9 mouse cellular contexts compared by ENCODE assay signal in genomic region chr19:24308305-24308705, GRCm38 (mm10). TPM values are rescaled to one million over a fixed set of nuclear protein-coding genes. Genes with fewer than 3 reads are reported as not detected.
A peak's percentile ranks its signal among the peaks of the same experiment; 100 is the strongest.
DNase-seq lines count a peak whose midpoint lies in the region; ATAC-seq and TF ChIP-seq lines count a peak whose summit lies in the region.
"Had no signal": no experiment of that assay in that cellular context is flagged by ENCODE, and none has a peak within 500 bp of the region (broad histone marks: within the 10 kb centered on the region; RNA-seq: fewer than 3 reads in every experiment).

No protein-coding gene starts in this region.

- H3K27ac ChIP-seq in embryonic facial prominence, embryonic 11.5 days (replicated peaks; ENCODE audit: low read depth, low read length): no peak overlapping the region
- H3K27ac ChIP-seq in heart, embryonic 11.5 days (ENCODE audit: low read depth, low read length): peak overlapping the region; percentile 87
- H3K27ac ChIP-seq in kidney, postnatal 0 days: peak overlapping the region; percentile 37; the same call in 1 of the 2 replicates
- H3K27ac ChIP-seq in lung, embryonic 16.5 days (ENCODE audit: low read length): peak overlapping the region; percentile 61
- H3K27ac ChIP-seq: macrophage had no signal

- TF ChIP-seq CTCF in kidney, postnatal 0 days (IDR thresholded peaks at IDR 0.05; ENCODE audit: low read depth): no peak

- H3K36me3 ChIP-seq in embryonic facial prominence, embryonic 11.5 days (replicated peaks; ENCODE audit: control insufficient read depth, insufficient read depth, low read depth, low read length): no peaks in the 10 kb centered on the region
- no peaks in the 10 kb centered on the region for H3K36me3 ChIP-seq in heart, embryonic 11.5 days (ENCODE audit: control insufficient read depth, insufficient read depth, low read length)
- H3K36me3 ChIP-seq in kidney, postnatal 0 days (ENCODE audit: insufficient read depth, low read length): no peaks in the 10 kb centered on the region
- H3K36me3 ChIP-seq in lung, embryonic 16.5 days (ENCODE audit: control insufficient read depth, insufficient read depth, low read length): no peaks in the 10 kb centered on the region

- peak; percentile 60; the same call in 1 of the 2 replicates for ATAC-seq in embryonic facial prominence, embryonic 11.5 days (replicated peaks; ENCODE audit: insufficient number of reproducible peaks, low FRiP score, low TSS enrichment, low read depth)
- ATAC-seq in heart, embryonic 11.5 days (replicated peaks; ENCODE audit: insufficient number of reproducible peaks, low FRiP score, low TSS enrichment): peak; percentile 76
- ATAC-seq in kidney, postnatal 0 days (replicated peaks; ENCODE audit: low FRiP score, low read depth): no peak
- ATAC-seq in lung, embryonic 16.5 days (ENCODE audit: low read depth): peak; percentile 90

- no peak overlapping the region for H3K4me3 ChIP-seq in embryonic facial prominence, embryonic 11.5 days (ENCODE audit: low read depth, low read length)
- no peak overlapping the region for H3K4me3 ChIP-seq in heart, embryonic 11.5 days (ENCODE audit: low read depth, low read length)
- H3K4me3 ChIP-seq in kidney, postnatal 0 days (replicated peaks; ENCODE audit: low read depth, low read length): no peak overlapping the region
- H3K4me3 ChIP-seq in lung, embryonic 16.5 days (ENCODE audit: low read length): no peak overlapping the region

- no peaks in the 10 kb centered on the region for H3K4me1 ChIP-seq in embryonic facial prominence, embryonic 11.5 days (ENCODE audit: control insufficient read depth, insufficient read depth, low read length)
- peaks cover 14% of the 10 kb centered on the region; the same call in 1 of the 2 replicates for H3K4me1 ChIP-seq in heart, embryonic 11.5 days (ENCODE audit: control insufficient read depth, insufficient read depth, low read length)
- no peaks in the 10 kb centered on the region for H3K4me1 ChIP-seq in kidney, postnatal 0 days (replicated peaks; ENCODE audit: insufficient read depth, low read length)
- H3K4me1 ChIP-seq in lung, embryonic 16.5 days (replicated peaks; ENCODE audit: control insufficient read depth, insufficient read depth, low read length): peaks cover 10% of the 10 kb centered on the region

- no peaks in the 10 kb centered on the region for H3K9me3 ChIP-seq in embryonic facial prominence, embryonic 11.5 days (replicated peaks; ENCODE audit: control insufficient read depth, low read length)
- H3K9me3 ChIP-seq in heart, embryonic 11.5 days (replicated peaks; ENCODE audit: control insufficient read depth, low read length): no peaks in the 10 kb centered on the region
- no peaks in the 10 kb centered on the region for H3K9me3 ChIP-seq in kidney, postnatal 0 days (replicated peaks; ENCODE audit: low read length)
- no peaks in the 10 kb centered on the region for H3K9me3 ChIP-seq in lung, embryonic 16.5 days (ENCODE audit: control insufficient read depth, low read length)

- DNase-seq in cerebellum, adult 11 months: peak; percentile 54
- DNase-seq in embryonic facial prominence, embryonic 11.5 days (ENCODE audit: low spot score): no peak
- peak; percentile 43 for DNase-seq in kidney, postnatal 0 days (ENCODE audit: low spot score)
- DNase-seq in right cerebral cortex, postnatal 10 days (ENCODE audit: low spot score in 2 of 2): peak; percentile 39 to 59
- DNase-seq in thymus, postnatal 14 days: no peak
- DNase-seq in thymus, postnatal 4 days: no peak

- no peak overlapping the region for H3K4me2 ChIP-seq in embryonic facial prominence, embryonic 11.5 days (ENCODE audit: low read depth, low read length)
- H3K4me2 ChIP-seq in heart, embryonic 11.5 days: peak overlapping the region; percentile 15
- no peak overlapping the region for H3K4me2 ChIP-seq in kidney, postnatal 0 days (ENCODE audit: low read length)
- no peak overlapping the region for H3K4me2 ChIP-seq in lung, embryonic 16.5 days (ENCODE audit: low read depth, low read length)

- WGBS in embryonic facial prominence, embryonic 11.5 days: 13% methylated on average over 5 of the region's 5 CpGs
- 11% methylated on average over 5 of the region's 5 CpGs for WGBS in heart, embryonic 11.5 days (ENCODE audit: insufficient replicate concordance)
- WGBS in kidney, postnatal 0 days: 9% methylated on average over 5 of the region's 5 CpGs
- WGBS in lung, embryonic 16.5 days: 0% methylated on average over 5 of the region's 5 CpGs

- H3K27me3 ChIP-seq in embryonic facial prominence, embryonic 11.5 days (ENCODE audit: control insufficient read depth, insufficient read depth, low read length): no peaks in the 10 kb centered on the region; the same call in 1 of the 2 replicates
- H3K27me3 ChIP-seq in heart, embryonic 11.5 days (ENCODE audit: control insufficient read depth, insufficient read depth, low read length): no peaks in the 10 kb centered on the region
- H3K27me3 ChIP-seq in kidney, postnatal 0 days (ENCODE audit: insufficient read depth, low read length): no peaks in the 10 kb centered on the region
- H3K27me3 ChIP-seq in lung, embryonic 16.5 days (ENCODE audit: control insufficient read depth, insufficient read depth, low read depth, low read length): no peaks in the 10 kb centered on the region

- peak overlapping the region; percentile 5 for H3K9ac ChIP-seq in embryonic facial prominence, embryonic 11.5 days (replicated peaks; ENCODE audit: low read length)
- no peak overlapping the region for H3K9ac ChIP-seq in heart, embryonic 11.5 days (ENCODE audit: low read depth, low read length)
- H3K9ac ChIP-seq in kidney, postnatal 0 days (ENCODE audit: low read depth, low read length): no peak overlapping the region
- H3K9ac ChIP-seq in lung, embryonic 16.5 days (ENCODE audit: low read length): no peak overlapping the region

RNA-seq across cellular contexts. Expression of gene Fxn, which starts 27.9 kb away (rescaled TPM):
- polyA plus RNA-seq in embryonic facial prominence, embryonic 11.5 days (2014; fragmentation: Nextera tagmentation; extraction: Ambion mirVana): 58.0 and 61.8 TPM in 2 replicates
- 60.3 and 67.0 TPM in 2 replicates for polyA plus RNA-seq in heart, embryonic 11.5 days (2014; fragmentation: Nextera tagmentation; extraction: Ambion mirVana)
- polyA plus RNA-seq in kidney, postnatal 0 days (2015; fragmentation: Nextera tagmentation; extraction: Ambion mirVana): 55.2 and 55.8 TPM in 2 replicates
- 45.9 and 47.5 TPM in 2 replicates for polyA plus RNA-seq in lung, embryonic 16.5 days (2015; fragmentation: Nextera tagmentation; extraction: Ambion mirVana)

Comparison
In these comparisons a context has a peak if more than half of its experiments do, and no peak if none do; other contexts are left out.
1. DNase-seq: peak in cerebellum, adult 11 months (single experiment), kidney, postnatal 0 days (single experiment) and right cerebral cortex, postnatal 10 days (2 of 2); none in embryonic facial prominence, embryonic 11.5 days (single experiment), thymus, postnatal 14 days (single experiment) and thymus, postnatal 4 days (single experiment).